Mouse (Mus musculus): ENCODE results near the gene Iqub. TPM values are rescaled to one million over a fixed set of nuclear protein-coding genes. Genes with fewer than 3 reads are reported as not detected.

Gene Iqub
- polyA plus RNA-seq, 1 experiment from 2014 or later, result 0.31 TPM

Other genes starting within 250 kb of the Iqub start
- 619 and 704 TPM in 2 replicates for gene Ndufa5, start 12.9 kb upstream of the Iqub start, polyA plus RNA-seq (2015; fragmentation: Nextera tagmentation; extraction: Ambion mirVana)
- gene Asb15, start 13.1 kb upstream of the Iqub start, polyA plus RNA-seq (2015; fragmentation: Nextera tagmentation; extraction: Ambion mirVana), result 0.14 and 0.16 TPM in 2 replicates
- gene Lmod2, start 82.7 kb upstream of the Iqub start, polyA plus RNA-seq (2015; fragmentation: Nextera tagmentation; extraction: Ambion mirVana), result 42.8 and 46.8 TPM in 2 replicates
- 45.6 and 51.6 TPM in 2 replicates for gene Wasl, start 149.9 kb upstream of the Iqub start, polyA plus RNA-seq (2015; fragmentation: Nextera tagmentation; extraction: Ambion mirVana)
- not detected in 2 replicates for gene Hyal6, start 218.2 kb upstream of the Iqub start, polyA plus RNA-seq (2015; fragmentation: Nextera tagmentation; extraction: Ambion mirVana)
- gene Hyal4, start 233.3 kb upstream of the Iqub start, polyA plus RNA-seq (2015; fragmentation: Nextera tagmentation; extraction: Ambion mirVana), result not detected in 2 replicates